Mouse (Mus musculus): Measurements from ENCODE around the gene Shisal2b.
A peak's percentile ranks its signal among the peaks of the same experiment; 100 is the strongest.
"Not testable (repeated sequence)": the region's sequence is repeated elsewhere in the genome, so short reads cannot be mapped to it uniquely, and the experiment has no call there.

Shisal2b gene

DNA sequence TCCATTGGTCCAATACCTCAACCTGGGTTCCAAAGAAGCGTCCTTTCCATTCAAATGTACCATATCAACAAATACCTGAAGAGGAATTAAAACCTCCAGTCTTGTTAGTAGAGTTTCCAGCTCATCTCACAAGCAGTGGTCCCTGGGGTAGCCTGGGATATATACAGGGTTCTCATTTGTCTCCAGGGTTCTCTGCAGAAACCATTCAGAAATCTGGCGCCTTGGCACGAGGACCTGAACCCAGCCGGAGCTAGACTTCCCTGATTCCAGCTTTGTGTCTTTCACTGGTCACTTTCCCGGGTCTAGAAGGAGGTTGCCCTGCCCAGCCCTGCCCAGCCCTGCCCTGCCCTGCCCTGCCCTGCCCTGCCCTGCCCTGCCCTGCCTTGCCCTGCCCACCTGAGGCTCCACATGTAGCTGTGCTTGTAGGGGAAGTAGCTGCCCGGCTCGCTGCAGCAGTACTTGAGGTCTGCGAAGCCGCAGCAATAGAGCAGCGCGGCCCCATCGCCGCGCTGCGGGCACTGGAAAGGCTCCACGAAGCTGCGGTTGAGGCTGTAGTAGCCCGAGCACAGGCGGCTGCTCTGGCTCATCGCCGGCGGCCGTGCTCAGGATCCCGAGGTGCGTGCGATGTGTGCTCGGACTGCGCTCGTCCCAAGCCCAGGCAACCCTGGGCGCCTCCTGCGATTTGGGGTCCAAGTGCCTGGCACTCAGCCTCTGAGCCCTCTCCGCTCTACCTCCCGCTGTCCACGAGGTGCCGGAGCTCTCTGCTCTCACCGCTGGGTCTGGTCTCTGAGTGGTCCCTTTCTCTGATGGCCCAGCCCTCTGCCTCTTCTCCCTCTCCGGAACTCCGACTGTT, at the start of gene Shisal2b:
Shisal2b (minus strand) TSS at position 767 of the 853 bp plus-strand sequence.
- DNase-seq, result peak; percentile 9

DNA sequence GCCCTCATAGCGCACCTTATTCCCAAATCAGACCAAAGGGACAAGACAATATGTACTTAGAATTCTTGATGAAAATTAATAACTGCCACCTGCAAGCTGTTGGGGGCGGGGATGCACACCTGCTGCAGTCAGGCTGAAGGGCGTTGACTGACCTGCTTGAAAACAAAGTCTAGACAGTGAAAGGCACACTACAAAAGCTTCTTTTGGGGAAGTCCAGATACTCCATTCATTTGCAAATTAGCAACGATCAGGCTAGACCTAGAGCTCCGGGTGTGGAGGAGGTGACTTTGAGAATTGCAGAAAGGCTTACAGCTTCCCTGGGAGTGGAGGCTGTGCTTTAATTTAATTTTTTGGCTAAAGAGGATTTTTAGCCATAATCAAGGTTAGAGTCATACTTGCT, 47.9 kb upstream of the Shisal2b start:
- DNase-seq, result not testable (repeated sequence)

DNA sequence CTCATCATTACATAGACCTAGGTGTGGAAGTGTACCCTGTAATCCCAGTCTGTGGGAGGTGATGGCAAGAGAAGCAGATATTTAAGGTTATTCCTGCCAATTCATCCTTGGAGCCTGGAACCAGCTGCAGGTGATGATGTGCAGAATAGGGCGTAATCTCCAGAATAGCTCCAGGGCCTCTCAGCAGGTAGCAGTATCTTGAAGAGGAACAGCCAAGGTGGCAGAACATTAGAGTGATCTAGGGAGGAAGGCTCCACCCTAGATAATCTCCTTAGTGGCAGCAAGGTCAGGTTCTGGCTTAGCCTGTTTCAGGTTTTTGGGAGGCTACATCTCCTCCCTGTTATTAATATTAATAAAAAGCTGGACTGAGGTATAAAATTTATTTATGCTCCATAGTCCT, 47.3 kb upstream of the Shisal2b start:
- not testable (repeated sequence) for DNase-seq

DNA sequence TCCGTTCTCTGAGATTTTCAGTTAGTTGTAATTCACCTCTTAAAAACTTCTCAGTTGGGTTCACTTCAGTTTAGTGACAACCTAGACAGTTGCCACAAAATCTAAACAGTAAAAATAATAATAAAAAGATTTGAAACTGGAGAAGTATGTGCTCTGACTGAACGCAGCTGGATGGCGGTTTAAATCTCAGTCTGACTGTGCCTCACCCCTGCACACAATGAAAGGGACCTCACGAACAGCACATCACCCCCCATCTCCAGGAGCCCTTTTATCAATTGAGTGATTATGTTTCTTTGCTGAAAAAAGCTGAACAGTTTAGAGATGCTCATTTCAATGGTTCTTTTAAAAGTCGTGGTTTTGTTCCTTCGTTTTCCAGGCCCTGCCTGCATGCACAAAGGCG, 45.0 kb upstream of the Shisal2b start:
- no peak for DNase-seq

DNA sequence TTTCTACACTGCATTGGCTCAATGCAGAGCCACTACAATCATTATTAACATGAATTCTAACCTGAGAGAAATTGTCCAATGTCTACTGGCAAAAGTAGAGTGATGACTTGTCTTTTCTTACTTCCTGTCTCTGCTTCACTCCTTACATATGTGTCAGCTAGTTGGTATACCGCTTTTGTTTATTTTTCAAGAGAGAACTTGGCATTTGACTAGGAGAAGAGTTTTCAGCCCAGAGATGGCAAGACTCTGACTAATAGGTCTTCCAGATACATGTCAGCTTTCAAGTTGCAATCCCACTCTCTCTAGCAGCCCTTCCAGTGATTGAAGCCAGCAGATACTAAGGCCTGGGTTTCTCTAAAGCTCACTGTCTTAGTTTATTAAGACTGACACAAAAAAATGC, 31.1 kb upstream of the Shisal2b start:
- no peak for DNase-seq

DNA sequence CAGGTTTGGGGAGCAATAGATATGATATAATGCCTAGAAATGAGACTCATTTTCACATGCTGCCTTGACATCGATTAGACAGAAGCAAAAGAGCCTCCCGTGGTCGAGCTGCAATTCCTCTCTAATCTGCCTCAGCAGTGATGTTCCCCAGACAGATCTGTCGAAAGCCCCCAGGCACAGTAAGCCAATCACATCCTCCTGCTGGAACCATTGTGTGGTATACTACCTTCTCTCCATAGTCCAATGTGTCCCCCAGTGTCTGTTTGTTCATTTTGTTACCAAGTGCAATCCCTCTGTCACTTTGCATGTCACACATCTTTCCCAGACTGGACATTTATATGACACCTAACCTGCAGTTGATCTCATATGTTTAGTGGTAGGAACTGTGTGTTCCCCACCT, 28.6 kb upstream of the Shisal2b start:
- DNase-seq, result no peak

DNA sequence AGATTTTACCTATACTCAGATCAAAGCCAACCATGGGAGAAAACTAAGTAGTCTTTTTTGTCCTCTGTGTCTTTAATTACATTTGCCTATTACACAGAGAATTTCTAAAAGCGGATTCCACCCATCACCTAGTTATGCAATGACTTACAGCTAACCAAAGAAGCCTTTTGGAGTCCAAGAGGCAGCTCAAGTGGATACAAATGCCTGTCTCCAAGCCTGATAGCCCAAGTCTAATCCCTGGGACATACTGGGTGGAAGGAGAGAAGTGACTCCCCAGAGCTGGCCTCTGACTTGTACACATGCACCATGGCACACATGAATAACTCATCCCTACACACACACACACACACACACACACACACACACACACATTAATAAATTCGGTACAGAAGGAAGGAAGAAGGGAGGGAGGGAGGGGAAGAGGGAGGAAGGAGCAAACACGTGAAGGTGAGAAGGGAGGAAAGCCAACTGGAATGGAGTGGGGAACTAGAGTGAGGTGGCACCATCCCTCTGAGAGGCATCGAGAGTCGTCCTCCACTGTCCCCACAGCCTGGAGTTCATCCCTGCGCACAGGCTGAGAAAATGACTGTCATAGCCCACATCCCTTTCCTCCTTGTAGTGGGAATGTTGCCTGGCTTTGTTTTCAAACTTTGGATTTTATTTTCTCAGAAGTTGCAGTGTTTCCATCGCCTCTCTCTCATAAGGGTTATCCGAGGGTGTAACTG, 22.8 kb upstream of the Shisal2b start:
- no peak for DNase-seq

DNA sequence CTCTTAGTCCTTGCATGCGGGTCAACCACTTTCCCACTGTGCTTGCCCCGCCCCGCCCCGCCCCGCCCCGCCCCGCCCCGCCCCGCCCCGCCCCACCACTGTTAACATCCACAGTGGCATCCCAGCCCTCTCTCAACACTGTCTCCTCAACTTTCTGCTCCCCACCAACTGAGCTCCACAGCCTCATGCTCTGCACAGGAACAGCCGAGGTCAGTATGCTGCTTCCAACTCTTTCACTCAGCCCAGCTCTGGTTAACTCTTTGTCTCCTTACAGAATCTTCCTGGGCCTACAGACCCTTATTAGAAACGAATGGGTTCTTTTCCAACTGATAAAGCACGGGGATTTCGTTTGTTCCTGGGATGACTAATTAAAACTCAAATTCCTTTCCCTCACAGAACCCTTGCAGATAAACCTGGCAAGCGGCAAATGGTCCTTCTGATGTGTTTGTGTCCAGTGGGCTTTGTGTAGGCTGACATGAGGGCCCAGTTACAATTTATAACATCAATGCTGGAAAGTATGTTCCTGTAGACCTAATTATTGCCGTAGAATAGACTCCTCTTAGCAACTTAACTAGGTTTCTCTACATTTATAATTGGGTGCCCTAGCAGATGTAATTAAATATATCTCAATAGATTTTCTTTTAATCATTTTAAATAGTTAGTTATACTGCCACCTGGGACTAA, 20.0 kb upstream of the Shisal2b start:
- DNase-seq, result no peak

DNA sequence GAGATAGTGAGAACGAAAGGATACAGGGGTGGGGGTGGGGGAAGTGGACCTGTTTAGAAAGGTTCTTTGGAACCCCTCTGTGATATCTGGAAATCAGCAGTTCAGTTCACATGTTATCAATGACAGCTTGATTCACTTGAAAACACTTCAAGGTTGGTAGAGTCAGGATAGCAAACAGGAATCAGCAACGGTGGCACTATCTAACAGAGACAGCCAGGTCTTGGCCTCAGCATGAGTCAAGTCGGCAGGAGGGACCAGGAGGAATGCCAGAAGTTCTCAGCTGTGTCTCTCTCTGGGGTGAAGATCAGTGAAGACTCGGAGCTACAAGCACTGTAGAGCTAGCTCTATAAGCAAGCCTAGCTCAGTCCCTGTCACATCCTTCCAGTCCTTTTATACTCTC, 14.8 kb upstream of the Shisal2b start:
- no peak for DNase-seq

DNA sequence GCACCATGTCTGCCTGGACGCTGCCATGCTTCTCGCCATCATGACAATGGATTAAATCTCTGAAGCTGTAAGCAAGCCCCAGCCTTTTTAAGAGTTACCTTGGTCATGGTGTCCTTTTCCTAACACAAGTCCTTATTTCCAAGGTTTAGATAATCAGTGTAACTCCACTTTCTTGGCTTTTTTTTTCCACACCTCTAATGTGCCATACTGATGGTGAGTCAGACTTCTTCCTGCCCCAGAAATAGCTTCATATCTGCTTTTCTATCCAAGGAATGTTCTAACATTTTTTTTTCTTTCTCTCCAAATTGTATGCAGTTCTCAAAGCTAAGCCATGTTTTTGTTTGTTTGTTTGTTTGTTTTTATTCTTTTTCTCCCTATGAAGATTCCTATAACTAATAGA, 6.2 kb upstream of the Shisal2b start:
- no peak for DNase-seq

DNA sequence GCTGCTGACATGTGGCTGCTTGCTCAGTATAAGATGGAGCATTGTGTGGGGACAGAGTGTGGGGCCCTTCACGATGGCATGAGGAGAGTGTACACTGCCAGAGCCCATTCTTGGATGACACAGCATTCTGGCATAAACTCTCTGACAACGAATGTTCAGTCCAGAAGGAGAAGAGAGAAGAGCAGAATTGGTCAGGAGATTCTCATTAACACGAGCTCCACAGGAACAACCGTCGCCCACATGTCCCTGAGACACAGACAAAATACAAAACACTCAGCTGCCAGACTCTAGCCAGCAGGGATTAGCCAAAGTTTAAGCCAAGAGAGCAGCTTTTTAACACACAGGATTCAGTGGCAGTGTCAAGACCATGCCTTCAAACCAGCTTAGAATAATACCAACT, 3.0 kb upstream of the Shisal2b start:
- DNase-seq, result no peak

DNA sequence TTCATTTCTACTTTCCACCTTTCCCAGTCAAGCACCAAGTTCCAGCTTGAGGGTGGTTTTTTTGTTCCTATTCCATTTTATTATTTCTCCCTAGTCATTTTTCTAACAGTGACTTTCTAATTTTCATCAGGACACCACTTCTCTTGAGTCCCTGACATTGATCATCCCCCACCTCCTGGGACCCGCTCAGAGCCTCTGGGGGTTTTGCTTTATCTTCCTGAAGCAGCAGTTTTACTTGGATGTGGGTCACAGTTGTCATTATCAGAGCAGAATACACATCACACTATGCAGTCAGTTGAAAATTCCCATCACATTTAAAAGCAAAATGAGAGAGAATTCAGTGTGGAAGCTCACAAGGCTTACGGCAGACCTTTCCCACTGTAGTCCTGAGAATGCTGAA, 10.0 kb downstream of the Shisal2b start:
- no peak for DNase-seq

DNA sequence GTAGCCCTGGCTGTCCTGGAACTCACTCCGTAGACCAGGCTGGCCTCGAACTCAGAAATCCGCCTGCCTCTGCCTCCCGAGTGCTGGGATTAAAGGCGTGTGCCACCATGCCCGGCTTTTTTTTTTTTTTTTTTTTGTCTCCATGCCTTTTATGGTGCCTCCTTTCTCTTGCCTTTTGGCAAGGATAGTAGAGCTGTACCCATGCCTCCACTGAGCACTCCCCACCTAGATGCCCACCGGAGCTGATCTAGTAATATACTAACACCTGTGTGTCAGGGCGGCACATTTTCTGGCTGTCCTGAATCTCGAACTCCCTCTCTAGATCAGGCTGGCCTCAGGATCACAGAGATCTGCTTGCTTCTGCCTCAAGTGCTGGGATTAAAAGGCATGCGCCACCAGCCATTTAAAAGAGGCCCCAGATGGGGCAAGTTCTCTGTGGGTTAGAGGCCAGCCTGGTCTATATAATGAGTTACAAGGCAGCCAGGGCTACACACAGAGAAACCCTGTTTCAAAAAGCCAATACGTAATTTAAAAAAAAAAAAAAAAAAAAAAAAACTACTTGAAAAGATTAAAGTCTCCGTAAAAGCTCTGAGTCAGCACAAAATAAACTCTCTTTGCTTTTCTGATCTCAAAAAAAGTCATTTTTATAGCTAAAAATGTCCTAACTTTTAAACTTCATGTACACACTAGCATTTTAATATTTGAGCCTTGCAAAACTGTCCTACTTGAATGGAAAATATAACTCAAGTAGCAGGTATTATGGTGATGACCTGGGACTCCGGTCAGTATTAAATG, 20.2 kb downstream of the Shisal2b start:
- DNase-seq, result no peak

DNA sequence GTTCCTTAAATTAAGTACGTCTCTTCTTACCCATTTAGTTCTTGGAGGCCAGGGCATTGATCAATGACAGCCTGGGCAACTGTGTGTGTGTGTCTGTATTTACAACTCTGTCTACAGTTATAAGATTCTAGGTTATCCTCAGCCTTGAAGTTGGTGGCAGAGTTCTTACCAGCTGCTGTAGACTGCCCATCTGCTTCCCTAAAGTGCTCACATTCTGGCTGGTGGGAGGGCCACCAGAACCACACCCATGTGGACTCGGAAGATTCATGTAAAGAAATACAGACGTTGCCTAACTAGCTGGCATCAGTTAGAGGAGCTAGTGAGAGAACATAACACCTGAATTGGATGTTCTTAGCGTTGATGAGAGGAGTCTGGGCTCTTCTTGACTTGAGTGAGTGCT, 21.8 kb downstream of the Shisal2b start:
- DNase-seq, result no peak

DNA sequence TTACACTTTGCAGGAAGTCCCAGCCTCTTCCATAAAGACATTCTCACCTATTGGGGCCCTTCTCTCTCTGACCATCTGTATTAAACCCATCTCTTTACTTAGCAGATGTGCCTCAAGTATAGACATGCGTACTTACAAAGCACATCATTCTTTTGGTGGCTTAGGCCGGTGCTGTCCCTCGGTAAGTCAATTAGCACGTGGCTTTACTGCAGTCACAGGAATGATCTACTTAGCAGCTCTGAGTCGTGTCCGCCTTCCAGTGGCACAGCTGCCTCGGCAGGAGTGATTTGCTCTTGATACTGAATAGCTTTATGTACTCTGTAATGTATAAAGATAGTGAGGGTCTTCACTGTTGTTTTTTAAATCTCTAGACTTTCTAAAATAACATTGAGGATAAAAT, 26.1 kb downstream of the Shisal2b start:
- DNase-seq, result no peak

DNA sequence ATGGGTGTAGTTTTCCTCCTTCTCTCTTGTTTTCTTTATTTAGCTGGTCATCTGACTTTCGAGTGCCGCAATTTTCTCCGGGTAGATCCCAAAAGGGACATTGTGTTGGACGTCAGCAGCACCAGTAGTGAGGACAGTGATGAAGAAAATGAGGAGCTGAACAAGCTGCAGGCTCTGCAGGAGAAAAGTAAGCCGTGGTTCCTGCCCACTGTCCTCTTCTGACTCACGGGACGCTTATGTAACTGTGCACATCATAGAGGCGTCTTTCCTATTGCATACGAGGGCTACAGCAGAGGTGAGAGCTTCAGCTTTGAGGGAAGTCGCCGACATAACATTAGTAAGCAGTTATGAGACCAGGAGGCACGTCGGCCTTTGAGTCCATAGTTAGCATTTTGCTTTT, 30.9 kb downstream of the Shisal2b start:
- DNase-seq, result no peak

DNA sequence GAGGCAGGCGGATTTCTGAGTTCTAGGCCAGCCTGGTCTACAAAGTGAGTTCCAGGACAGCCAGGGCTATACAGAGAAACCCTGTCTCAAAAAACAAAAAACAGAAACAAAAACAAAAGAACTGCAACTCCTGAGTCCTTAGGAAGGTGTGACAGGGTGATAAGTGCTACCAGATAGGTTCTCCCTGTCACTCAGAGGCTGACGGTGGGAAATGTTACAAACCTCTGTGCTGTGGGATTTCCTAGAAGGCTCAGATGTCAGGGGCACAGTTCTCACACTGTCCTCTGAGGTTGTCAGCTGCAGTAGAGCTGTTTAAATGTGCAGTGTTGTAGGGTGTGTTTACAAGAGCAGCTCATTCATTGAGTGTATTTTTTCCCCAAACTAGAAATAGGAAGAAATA, 38.2 kb downstream of the Shisal2b start:
- no peak for DNase-seq

DNA sequence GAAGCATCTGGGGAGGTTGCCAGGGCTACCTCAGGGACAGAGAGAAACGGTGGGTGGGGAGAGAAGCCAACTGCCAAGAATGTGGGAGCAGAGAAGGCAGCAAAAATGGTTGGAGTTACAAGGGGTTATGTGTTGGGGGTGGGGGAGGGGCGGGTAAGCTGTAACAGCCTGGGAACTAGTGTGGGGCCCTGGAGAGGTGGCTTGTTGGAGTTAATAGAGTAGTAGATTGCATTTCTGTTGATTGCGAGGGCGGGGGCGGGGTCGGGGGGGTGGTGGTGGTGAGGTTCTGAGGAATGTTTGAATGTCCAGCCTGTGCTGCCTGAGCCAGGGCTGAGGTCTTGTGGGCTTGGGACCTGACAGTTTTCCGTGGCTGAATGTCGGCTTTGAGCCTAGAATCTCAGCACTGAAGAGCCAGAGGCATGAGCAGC, 41.3 kb downstream of the Shisal2b start:
- no peak for DNase-seq

DNA sequence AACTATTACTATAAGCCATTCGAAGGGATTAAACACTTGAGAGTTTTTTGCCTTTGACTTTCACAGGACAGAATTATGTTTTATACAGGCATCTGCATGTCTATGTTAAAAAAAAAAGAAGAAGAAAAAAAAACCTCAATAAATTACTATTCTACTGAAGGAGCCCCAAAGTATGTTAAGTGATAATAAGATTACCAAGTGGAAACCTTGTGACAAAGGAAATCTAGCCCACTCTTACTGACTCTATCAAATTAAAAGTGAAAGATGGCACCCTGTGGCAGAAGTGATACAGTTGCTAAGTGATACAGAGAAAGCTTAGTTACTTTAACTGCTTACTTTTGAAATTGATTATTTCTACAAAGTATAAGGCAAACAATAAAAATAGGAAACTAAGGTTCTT, 41.8 kb downstream of the Shisal2b start:
- DNase-seq, result no peak

DNA sequence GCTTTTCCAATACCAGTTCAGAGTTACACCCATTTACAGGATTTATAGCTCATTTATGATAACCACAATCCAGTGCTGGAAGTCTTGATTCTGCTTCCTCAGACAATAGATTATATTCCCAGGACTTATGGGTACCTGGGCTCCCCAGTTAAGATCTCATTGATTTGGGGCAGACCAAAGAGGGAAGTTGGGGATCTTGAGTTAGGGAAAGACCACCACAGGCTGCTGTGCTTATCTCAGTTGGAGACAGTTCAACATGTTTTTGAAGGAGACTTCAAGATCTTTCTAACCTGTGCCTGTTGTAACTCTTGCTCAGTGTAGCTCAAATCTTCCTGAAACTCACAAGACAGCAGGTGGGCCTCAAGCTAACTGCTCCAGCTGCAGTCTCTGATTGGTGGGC, 42.5 kb downstream of the Shisal2b start:
- no peak for DNase-seq

DNA sequence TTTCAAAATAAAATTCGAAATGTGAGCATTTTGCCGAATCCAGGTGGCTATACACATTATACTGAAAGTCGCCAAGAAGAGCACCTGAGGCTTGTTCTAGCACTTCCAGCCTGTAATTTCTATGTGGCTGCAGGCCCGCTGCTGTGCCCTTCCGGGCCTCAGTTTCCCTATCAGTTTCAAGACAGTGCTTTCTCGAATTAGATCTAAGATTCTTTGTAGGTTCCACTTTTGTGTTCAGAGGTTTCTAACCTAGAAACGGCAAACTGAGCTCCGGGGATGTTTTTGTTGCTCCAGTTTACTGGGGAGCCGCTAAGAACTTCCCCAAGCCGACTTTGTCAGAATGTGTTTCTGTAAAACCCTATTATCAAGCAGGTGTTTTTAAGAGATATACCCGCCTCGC, 46.0 kb downstream of the Shisal2b start:
- peak; percentile 13 for DNase-seq

DNA sequence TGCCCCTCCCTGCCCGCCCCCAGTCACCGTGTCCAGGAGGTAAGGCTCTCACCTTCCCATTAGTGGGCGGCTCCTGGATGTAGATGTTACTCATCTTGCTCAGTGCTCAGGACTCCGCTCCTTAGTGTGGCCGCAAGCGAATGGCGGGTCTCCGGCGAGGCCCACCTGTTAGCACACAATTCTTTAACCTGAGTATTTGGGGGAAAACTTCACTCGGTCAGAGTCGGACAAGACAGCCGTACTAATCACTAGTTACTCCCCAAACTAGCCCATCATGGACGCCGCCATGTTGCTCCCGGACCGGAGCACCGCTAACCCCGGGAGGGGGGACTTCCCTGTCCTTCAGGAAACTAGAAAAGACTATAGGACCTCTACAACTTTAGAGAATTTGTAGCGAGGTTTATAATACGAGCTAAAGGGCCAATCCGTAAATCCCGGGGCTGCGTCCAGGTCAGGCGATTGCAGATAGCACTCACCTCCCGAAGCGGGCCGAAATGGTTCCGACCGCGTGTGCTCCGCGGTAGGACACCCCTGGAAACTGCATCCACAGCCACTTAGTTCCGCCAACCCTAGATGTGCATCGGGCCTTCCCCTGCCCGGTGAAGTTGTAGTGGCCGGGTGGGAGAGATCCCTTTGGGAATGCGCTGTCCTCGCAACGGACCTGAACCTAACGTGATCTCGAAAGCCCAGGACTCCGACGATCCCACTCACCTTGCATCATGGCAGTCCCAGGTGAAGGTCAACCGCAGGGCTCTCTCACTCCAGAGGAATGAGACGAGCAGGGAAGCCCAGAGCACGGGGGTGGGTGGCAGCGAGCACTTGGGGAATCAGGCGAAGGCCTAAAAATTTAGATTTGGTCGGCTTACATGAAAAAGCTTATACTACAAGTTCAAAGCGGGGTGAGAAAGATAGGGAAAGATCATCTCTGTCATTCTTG, 46.8 kb downstream of the Shisal2b start, which contains the start of gene Cwc27:
Cwc27 (minus strand) TSS at position 508 of the 937 bp plus-strand sequence.
- peak; percentile 85 for DNase-seq

All from cerebellum, adult 9-10 months (tissue).